Mouse (Mus musculus) thymus, postnatal 36 days (tissue): ENCODE results near the gene Hps5.
"Not testable (repeated sequence)": the region's sequence is repeated elsewhere in the genome, so short reads cannot be mapped to it uniquely, and the experiment has no call there.

Source experiments
- DNase-seq, 2 experiments: peaks; one replicate each; pipeline ENCODE4 v3.0.0; 2022; ENCODE audit warnings: mixed read lengths in 2 of 2

The Hps5 gene

DNA sequence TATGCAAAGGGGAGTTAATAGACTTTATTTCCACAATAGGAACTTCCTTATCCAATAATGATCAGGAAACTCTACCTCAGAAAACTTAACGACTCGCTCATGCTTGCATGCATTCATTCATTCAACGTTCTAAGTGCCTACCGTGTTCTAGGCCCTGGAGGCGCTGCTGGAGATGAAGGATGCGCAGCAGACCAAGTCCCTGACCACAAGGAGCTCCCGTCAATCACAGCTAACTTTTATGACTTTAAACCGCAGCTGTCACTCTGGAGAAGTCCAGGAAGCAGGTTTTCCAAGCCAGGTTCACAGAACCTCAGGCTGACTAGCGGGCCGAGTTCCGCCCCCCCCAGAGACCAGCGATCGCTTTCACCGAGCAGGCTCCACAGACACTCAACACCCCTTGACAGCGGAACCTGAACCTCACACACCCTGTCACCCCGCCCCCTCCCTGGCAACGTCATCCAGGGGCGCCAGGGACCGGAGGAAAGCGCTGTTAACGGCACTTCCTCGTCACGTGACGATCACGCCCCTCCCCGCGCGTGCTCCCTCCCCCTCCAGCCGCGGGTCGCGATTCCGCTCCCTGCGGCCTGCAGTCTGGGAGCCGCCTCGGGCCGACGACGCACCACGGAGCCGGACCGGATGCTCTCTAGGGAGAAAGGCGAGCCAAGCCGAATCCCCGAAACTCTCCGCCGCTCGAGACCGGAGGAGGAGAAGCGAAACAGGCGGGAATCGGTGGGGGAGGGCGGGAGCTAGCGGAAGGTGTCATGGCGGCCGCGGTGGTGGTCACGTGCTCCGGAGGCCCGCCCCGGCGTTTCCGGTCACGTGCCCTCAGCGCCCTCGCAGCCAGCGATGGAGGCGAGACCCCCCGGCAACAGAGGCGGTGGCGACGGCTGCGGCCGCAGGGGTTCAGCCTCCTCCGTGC, at the start of gene Hps5, which contains the start of gene Gtf2h1:
Gene Hps5 (minus strand): TSS at position 778 of the 919 bp plus-strand sequence.
Gene Gtf2h1 (plus strand): TSS at position 817 of the 919 bp plus-strand sequence.
- peak; percentile 98 to 99 for DNase-seq

GRCm38 (mm10) chr7:46845211-46845977, 49.5 kb upstream of the Hps5 start:
- peak; percentile 92 to 93 for DNase-seq

- no peak for DNase-seq
These were observed 47.7 kb upstream of the Hps5 start for GRCm38 (mm10) chr7:46843576-46843975.

- DNase-seq: no peak
These were observed 46.4 kb upstream of the Hps5 start for GRCm38 (mm10) chr7:46842278-46842677.

DNA sequence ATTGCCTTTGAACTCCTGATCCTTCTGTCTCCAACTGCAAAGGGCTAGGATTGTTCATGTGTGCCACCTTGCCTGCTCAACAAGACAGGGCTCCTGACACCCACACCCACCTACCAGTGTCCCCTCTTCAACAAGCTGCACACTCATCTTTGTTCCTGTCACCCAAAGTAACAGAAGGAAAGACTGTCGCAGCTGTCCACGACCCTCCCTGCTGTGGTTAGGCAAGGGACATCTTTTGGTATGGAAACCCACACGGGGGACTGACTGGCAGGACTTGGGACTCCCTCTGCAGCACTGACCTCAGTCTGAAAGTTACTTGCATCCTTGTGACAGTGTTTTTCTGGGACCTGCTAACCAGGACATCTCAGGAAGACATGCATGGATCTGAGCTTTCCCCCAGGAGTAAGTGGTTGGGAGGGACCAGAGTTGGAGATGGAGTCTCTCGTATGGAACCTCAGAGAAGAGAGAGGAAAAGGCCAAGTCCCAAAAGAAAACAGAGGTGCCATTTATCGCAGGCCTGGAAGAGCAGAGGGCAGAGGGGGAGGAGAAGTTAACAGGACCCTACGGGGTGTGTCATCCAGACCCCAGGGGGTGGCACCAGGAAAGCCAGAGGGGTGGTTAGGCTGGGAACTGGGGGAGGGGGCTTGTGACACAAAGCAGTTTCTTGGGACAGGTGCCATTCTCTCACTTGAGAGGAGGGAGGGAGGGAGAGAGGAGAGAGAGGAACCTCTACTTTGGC, 45.1 kb upstream of the Hps5 start, which contains the start of gene Ldha:
Gene Ldha (plus strand): TSS at position 689 of the 739 bp plus-strand sequence.
- no peak for DNase-seq

DNA sequence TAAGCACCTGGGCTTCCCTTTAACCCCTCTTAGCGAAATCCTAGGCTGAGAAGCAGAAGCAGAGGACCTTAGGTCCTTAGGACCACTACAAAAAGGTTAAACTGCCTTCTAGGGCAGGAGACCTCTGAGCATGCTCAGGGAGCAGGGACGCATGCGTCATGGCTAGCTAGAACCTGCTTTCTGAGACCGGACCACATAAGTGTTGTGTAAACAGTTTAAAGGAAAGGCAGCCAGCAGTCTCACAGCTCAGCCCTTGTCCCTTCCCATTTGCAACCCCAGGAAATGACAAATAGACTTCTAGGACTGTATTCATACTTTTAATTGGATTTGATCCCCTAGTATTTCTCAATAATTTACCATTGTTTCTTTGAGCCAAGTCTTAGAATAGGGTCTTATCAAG, 44.5 kb upstream of the Hps5 start:
- no peak for DNase-seq

DNA sequence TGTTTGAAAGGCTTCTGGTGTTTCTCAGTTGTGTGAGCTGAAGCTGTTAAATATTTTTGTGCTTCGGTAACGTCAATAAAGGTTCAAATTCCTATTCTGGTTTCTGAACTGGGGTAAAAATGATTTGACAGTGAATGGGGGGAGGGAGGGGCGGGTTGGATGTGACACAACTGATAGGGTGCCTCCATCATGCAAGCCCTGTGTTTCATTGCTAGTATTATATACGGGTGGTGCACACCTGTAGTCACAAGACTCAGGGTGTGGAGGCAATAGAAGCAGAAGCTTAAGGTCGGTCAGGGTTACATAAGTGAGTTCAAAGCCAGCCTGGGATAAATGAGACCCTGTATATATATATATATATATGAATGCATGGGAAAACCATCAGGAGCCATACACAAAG, 44.0 kb upstream of the Hps5 start:
- DNase-seq: no peak

GRCm38 (mm10) chr7:46839446-46839845, 43.6 kb upstream of the Hps5 start:
- no peak for DNase-seq

DNA sequence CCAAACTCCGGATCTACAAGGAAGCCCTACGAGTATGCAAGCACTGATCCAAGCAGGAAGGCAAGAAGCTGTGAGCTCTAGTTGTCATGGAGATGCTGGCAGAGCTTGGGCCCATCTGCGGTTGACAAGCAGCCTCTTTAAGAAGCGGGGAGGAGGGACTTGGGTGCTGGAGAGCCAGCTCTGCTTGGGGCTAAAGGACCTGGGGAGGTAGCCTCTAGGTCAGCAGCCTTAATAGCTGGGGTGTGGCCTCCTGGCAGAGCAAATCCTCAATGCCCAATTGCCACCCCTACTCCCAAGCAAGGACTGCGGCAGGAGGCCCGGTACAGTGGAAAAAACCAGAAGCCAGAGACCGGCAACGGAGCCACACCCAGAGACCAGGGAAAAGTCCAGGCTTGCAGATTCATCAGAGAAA, 43.0 kb upstream of the Hps5 start:
- peak; percentile 53 to 72 for DNase-seq

DNA sequence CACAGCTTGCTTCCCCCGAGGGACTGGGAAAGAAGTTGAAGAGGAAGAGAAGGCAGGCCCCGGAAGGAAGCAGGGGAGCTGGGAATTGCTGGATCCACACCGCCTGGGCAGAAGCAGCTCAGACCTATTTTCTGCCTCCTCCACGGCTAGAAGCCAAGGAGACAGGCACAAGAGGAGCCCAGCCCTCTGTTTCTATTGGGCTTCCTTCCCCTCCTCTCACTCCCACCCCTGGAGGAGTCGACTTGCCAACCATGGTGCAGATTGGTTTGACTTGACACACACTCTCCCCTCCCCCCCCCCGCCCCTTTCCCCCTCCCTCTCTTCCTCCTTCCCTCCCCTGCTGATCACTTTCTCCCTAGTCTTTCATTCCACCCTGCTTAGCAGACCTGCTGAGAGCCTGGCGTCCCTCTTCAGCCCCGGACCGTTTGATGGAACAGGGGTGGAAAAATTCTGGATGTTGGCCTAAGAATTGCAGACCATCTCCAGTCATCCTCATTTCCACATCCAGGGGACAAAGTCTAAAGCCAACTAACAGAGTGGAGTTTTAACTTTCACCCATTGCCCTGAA, 42.3 kb upstream of the Hps5 start:
- DNase-seq: peak in 1 of 2 experiments; percentile 56

GRCm38 (mm10) chr7:46837073-46837472, 41.2 kb upstream of the Hps5 start:
- no peak for DNase-seq

- no peak for DNase-seq
These were observed 40.5 kb upstream of the Hps5 start for GRCm38 (mm10) chr7:46836357-46836756.

DNA sequence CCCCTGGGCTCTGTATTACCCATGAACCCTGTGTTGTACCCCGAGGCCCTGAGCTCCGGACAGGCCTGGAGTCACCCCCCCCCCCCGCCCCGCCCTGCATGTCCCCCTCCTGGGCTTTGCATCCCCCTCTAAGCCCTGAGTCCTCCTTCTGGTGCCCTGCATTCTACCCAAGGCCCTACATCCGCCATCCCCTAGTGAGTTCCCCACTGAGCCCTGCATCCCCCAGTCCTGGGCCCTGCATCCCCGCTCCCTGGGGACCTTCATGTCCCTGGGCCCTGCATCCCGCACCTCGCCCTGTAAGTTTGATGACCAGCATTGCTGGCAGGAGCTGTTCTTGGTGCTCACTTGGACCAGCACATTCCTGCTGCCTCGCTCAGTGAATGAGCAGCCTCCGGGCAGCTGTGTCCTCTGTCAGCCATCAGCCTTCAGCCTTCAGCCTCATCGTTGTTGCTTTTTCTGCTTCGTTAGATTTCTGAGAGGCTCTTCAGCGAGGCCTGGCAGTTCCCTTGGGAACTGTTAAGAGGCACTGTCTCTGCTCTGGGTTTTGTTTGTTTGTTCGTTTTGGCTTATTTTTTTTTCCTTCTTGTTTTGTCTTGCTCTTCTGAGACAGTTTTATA, 39.2 kb upstream of the Hps5 start:
- DNase-seq: no peak

DNA sequence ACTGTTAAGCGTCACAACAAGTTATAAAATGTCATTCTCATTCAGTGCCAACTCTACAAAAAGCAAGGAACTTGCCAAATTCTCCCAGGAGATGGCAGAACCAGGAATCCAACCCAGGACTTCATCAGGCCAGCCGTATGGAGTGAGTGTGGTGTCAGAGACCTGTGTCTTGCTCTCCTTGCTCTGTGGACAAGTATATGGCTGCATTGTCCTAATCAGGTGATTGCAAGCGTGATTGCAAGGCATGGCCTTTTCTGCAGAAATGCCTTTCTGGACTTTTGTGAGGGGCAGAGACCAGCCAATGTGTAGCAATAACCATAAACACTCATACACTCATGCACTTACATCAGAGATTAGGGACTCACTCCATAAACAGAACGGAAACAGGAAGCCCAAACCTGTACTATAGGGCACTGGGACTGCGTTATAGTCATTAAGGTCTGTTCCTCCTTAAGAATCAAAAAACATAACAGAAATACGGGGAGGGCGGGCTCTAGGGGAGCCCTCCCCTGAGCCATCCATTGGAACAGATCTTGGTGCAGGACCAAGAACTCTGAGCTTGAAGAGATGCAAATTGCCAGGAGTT, 37.9 kb upstream of the Hps5 start:
- no peak for DNase-seq

- peak; percentile 64 to 80 for DNase-seq
These were observed 37.4 kb upstream of the Hps5 start for GRCm38 (mm10) chr7:46833266-46833665.

- not testable (repeated sequence) for DNase-seq
These were observed 36.4 kb upstream of the Hps5 start for GRCm38 (mm10) chr7:46832112-46832810.

DNA sequence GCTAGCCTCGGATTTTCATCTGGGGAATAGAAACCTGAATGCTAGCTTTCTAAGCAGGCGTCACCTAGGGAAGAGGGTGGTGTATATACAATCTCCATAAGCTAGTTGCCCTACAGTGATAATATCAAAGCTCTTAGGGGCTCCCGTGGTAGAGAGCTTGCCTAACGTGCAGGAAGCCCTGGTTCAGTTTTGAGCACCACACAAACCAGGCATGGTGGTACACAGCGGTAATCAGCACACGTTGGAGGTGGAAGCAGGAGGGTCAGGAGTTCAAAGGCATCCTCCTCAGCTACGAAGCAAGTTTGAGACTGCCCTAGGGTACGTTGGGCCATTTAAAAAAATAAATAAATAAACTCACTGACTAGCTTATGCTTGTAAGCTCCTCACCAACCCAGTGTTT, 35.8 kb upstream of the Hps5 start:
- DNase-seq: no peak

GRCm38 (mm10) chr7:46830799-46831590, 35.1 kb upstream of the Hps5 start:
- DNase-seq: peak; percentile 36 to 53

DNA sequence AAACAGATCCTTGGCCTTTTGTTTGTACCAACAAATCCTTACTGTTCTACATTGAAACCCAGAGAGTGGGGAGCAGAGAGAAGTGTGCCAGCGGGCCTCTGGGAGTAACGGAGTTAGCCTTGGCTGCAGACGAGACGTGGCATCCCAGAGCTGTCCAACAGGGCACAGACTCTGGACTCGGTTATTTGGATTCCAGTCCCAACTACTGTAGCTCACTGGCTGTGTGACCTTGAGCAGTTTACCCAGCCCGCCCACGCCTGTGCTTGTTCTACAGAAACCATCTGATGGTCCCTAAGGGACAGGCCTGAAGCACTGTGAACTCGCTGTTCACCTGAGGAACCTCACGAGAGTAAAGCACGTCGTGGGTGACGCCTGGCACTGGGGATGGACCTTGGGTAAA, 34.0 kb upstream of the Hps5 start:
- DNase-seq: no peak

GRCm38 (mm10) chr7:46827803-46828184, 31.9 kb upstream of the Hps5 start:
- DNase-seq: no peak
